Mouse (Mus musculus): ENCODE measurements around the gene E330009J07Rik. TPM values are rescaled to one million over a fixed set of nuclear protein-coding genes. Genes with fewer than 3 reads are reported as not detected.
A peak's percentile ranks its signal among the peaks of the same experiment; 100 is the strongest.

Gene E330009J07Rik
- polyA plus RNA-seq, 3 experiments from 2014 or later = 3.2 to 9.1 (median 6.1) TPM

- no peak for ATAC-seq
These were observed 6.4 kb downstream of the E330009J07Rik start for GRCm38 (mm10) chr6:40429521-40429931.

- no peak for ATAC-seq
These were observed 7.2 kb downstream of the E330009J07Rik start for GRCm38 (mm10) chr6:40428696-40429095.

GRCm38 (mm10) chr6:40427441-40427840 is 8.5 kb downstream of the E330009J07Rik start:
- ATAC-seq = no peak

- peak; percentile 92 for ATAC-seq
These were observed 12.2 kb downstream of the E330009J07Rik start for GRCm38 (mm10) chr6:40423774-40424173.

GRCm38 (mm10) chr6:40423013-40423412 is 12.9 kb downstream of the E330009J07Rik start:
- no peak for ATAC-seq

GRCm38 (mm10) chr6:40421099-40421498 is 14.8 kb downstream of the E330009J07Rik start:
- no peak for ATAC-seq

- ATAC-seq = no peak
These were observed 17.5 kb downstream of the E330009J07Rik start for GRCm38 (mm10) chr6:40418386-40418785.

GRCm38 (mm10) chr6:40415799-40416198 is 20.1 kb downstream of the E330009J07Rik start:
- no peak for ATAC-seq

GRCm38 (mm10) chr6:40413565-40413964 is 22.4 kb downstream of the E330009J07Rik start:
- no peak for ATAC-seq

- ATAC-seq = no peak
These were observed 22.9 kb downstream of the E330009J07Rik start for GRCm38 (mm10) chr6:40413046-40413445.

GRCm38 (mm10) chr6:40411085-40411484 is 24.9 kb downstream of the E330009J07Rik start:
- ATAC-seq = no peak

- ATAC-seq = no peak
These were observed 32.2 kb downstream of the E330009J07Rik start for GRCm38 (mm10) chr6:40403640-40404285.

GRCm38 (mm10) chr6:40402031-40402430 is 33.9 kb downstream of the E330009J07Rik start:
- ATAC-seq = no peak

- no peak for ATAC-seq
These were observed 42.7 kb downstream of the E330009J07Rik start for GRCm38 (mm10) chr6:40393213-40393612.

GRCm38 (mm10) chr6:40390975-40391374 is 45.0 kb downstream of the E330009J07Rik start:
- ATAC-seq = no peak

- ATAC-seq = no peak
These were observed 47.3 kb downstream of the E330009J07Rik start for GRCm38 (mm10) chr6:40388660-40389059.

GRCm38 (mm10) chr6:40385682-40386081 is 50.3 kb downstream of the E330009J07Rik start:
- ATAC-seq = peak; percentile 73

- no peak for ATAC-seq
These were observed 54.0 kb downstream of the E330009J07Rik start for GRCm38 (mm10) chr6:40381908-40382307.

GRCm38 (mm10) chr6:40380181-40380580 is 55.8 kb downstream of the E330009J07Rik start:
- no peak for ATAC-seq

GRCm38 (mm10) chr6:40371031-40371430 is 64.9 kb downstream of the E330009J07Rik start:
- no peak for ATAC-seq

GRCm38 (mm10) chr6:40353360-40353759 is 82.6 kb downstream of the E330009J07Rik start:
- no peak for ATAC-seq

Measured in inflammation-experienced regulatory T-cells, adult 6 months (primary cell).